Mouse (Mus musculus): ENCODE measurements around the gene Mfsd13b. TPM values are rescaled to one million over a fixed set of nuclear protein-coding genes. Genes with fewer than 3 reads are reported as not detected.
"Not testable (repeated sequence)": the region's sequence is repeated elsewhere in the genome, so short reads cannot be mapped to it uniquely, and the experiment has no call there.

Gene Mfsd13b
- total RNA-seq, 4 experiments from 2014 or later = not detected

- no peak for DNase-seq (ENCODE audit: low spot score in 2 of 2)
Observed at GRCm38 (mm10) chr7:120982968-120983367, 659 bp downstream of the Mfsd13b start.

DNA sequence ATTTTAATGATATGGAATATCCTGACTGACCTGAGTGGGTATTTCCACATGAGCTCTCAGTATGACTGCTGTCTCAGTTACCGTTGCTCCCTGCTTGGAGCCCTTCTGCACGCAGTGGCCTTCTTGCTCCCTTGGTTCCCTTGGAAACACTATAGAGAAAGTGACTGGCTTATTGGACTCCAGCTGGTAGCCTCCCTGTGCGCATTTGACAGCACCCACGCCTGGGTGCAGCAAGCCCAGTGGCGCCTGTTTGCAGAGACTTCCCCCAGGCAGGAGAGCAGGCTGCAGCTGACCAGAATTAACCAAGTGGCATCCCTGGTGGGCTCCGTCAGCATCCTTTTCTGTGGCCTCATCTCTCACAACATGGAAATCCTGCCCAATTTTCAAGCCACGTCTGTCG is 8.9 kb downstream of the Mfsd13b start:
- no peak for DNase-seq (ENCODE audit: low spot score in 2 of 2)

DNA sequence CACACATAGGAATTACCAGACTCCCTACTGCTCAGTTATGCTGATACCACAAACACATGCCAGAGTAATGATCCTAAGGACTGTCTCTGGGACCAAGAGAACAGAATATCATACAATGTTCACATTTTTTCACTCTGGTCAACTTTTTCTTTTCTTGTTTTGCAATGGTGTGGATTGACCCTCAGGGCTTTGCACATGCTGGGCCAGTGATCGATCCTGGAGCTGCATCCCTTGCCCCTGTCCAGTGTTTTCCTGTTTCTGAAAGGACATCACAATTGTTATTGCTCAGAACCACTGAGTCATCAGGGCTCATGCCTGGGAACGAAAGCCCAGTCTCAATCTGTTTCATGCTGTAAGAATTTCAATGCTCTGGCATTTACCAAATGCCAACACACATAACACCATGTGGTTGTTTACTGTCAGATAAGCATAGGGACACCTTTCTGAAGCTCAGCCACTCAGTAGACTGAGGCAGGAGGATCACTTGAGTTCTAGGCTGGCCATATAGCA is 16.8 kb downstream of the Mfsd13b start:
- no peak for DNase-seq (ENCODE audit: low spot score in 2 of 2)

DNA sequence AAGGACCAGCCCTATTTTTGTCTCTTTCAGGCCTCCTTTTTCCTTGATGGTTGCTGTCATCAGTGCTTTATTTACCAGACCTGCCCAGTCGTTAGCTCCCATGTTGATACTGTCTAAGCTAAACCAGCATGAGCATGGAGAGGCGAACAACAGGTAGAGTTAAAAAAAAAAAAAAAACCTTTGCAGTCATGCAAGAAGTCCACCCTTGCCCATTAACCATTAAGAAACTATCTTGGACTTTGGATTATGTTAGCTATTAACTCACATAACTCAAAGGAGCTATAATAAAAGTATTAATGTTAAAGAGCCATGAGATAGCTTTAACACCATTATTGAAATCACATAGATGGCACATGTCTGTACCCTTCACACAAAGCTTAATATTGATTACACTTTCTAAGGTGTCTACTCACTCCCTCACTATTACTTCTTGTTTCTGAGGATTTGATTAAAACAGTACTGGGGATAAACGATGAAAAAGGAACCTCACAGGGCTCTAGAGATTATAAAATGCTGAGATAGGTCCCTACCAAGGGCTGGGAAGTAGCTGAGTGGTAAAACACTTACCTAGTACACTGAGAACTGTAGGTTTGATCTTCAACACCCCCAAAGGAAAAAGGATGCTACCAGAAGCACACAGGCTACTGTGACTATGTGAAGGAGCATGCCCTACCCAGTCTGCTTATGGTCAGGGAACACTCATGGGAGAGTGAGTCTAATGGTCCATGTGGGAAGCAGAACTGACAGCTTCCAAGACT is 17.9 kb downstream of the Mfsd13b start:
- no peak for DNase-seq (ENCODE audit: low spot score in 2 of 2)

GRCm38 (mm10) chr7:121001879-121002278 is 19.6 kb downstream of the Mfsd13b start:
- DNase-seq (ENCODE audit: low spot score in 2 of 2) = no peak

DNA sequence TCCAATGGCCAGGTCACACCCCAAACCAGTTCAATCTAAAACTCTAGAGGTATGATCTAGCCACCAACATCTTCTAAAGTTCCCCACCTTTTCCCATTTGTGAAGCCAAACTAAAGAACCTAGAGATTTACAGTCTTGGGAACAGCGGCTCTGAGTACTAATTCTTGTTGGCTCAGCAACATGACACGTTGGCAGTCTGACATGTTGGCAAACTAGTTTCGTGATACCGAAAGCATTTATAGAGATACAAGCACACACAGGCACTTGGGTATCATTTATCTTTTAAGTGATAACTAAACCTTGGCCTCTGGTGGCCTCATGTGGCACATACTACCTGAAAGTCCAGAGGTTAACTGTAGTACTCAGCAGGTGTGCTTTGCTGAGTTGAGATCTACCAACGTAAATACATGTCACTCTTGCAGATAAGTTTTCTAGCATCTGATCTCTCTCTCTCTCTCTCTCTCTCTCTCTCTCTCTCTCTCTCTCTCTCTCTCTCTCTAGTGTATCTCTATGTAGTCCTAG is 20.2 kb downstream of the Mfsd13b start:
- no peak for DNase-seq (ENCODE audit: low spot score in 2 of 2)

DNA sequence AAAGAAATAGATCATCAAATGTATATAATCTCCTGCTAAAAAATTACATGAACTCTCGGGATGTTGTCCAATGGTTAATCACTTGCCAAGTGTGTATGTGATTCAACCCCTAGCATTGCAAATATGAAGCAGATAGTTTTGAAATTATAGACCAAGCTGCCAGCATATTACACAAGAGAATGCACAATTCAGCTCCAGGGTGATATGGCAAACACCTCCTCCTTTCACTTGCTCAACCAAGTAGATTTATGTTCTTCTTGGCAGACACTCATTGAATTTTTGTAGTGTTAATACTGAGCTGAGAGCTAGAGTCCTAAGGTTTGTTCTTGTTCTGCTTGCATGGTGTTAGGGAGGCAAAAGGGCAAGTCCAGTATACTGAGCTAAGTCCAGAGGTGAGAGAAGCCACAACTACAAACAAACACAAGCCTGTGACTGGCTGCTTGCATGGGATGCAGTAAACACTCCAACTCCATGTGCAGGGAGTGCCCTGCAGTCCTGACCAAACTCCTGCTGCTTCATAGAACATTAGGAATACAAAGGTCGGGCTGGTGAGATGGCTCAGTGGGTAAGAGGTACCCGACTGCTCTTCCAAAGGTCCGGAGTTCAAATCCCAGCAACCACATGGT is 21.6 kb downstream of the Mfsd13b start:
- DNase-seq (ENCODE audit: low spot score in 2 of 2) = no peak

DNA sequence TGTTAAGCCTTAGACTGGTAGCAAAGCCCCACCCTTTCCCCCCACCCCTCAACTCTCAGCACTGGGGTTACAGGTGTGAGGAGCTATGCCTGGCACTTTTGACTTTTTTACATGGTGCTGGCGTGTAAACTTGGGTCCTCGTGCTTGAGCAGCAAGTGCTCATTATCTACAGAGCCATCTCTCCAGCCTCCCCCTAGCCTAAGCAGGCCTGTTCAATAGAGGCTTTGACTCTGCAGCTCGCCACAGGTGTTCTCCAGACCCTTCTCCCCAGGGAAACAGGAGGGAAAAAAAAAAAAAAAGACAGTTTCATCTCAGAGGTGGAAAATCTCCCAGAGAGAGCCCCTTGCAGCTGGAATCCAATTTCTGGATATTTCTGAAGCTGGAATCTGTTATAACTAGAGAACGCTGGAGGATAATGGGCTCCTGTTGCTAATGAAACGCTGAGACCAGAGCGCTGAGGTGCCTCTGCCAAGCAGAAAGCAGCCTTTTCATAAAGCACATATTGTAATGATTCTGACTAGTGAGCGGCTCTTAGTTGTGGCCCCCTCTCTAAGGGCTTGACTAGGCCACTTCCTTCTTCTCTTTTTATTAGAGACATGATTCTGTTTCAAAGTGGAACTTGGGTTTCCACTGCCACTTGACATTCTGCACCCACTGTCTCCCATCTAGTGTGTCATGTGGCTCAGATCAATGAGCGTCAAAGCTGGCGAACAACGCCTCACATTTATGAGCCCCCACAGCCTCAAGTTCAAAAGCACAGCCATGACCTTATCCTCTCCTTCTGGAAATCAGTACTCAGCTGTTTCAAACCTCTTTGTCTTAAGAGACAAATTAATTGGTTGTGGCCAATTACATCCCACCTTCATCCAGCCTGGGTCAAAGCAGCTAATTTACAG is 29.7 kb downstream of the Mfsd13b start:
- DNase-seq (ENCODE audit: low spot score in 2 of 2) = no peak

DNA sequence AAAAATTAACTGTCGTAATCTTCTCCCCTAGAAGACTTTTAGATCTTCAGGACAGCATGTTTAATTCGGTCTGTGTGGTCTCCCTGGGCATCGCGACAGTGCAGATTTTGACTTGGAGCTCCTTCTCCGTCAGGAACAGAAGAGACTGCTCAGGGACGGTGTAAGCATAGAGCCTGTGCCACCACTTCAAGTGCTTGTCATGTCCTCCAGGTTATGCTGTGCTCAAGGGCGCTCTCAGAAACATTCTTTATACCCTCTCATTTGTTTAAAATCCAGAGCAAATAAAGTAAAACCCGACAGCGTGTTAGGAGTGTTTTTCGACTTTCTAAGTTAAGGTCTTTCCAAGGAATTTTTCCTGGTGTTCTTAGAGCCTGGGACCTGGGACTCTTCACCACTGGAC is 32.2 kb downstream of the Mfsd13b start:
- no peak for DNase-seq (ENCODE audit: low spot score in 2 of 2)

DNA sequence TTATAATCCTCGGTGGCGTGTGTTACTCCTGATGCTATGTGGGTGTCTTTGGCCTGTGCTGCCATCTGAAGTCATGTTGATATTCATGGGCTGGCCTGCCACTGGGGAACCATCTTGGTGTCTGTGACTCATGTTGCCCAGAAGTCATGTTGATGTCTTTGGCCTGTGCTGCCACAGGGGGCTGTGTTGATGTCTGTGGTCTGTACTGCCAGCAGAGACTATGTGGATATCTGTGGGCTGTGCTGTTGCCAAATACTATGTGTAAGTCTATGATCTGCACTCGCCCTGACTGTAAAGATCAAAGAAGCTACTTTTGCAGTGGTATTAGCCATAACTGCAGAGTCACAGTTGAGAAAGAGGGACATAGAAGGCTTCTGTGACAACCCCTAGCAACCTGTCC is 36.5 kb downstream of the Mfsd13b start:
- no peak for DNase-seq (ENCODE audit: low spot score in 2 of 2)

DNA sequence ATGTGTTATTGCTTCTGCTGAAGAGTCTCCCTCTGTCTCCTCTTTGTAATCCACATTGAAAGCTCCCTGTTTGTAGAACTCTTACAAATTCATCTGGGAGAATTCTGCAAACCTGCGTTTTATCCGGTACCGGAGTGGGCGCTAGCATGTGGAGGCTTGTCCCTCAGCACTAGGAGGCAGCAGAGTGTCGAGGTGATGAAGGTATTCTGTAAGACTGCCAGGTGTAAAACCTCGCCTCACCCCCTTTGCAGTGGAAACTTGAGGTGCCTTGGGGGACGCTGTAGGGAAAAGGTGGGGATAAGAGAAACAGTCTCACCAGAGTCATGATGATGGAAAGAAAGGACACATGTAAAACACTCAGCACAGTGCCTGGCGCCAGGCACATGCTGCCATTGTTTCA is 38.0 kb downstream of the Mfsd13b start:
- no peak for DNase-seq (ENCODE audit: low spot score in 2 of 2)

GRCm38 (mm10) chr7:121025221-121026008 is 43.1 kb downstream of the Mfsd13b start:
- no peak for DNase-seq (ENCODE audit: low spot score in 2 of 2)

- no peak for DNase-seq (ENCODE audit: low spot score in 2 of 2)
Observed at GRCm38 (mm10) chr7:121026300-121026699, 44.0 kb downstream of the Mfsd13b start.

GRCm38 (mm10) chr7:121029947-121030346 is 47.6 kb downstream of the Mfsd13b start:
- DNase-seq (ENCODE audit: low spot score in 2 of 2) = not testable (repeated sequence)

- peak; percentile 81 to 87 for DNase-seq (ENCODE audit: low spot score in 2 of 2)
Observed at GRCm38 (mm10) chr7:121033856-121034652, 51.7 kb downstream of the Mfsd13b start, which contains the start of gene Mettl9. TSS of gene Mettl9 (plus strand) at chr7:121034445.

DNA sequence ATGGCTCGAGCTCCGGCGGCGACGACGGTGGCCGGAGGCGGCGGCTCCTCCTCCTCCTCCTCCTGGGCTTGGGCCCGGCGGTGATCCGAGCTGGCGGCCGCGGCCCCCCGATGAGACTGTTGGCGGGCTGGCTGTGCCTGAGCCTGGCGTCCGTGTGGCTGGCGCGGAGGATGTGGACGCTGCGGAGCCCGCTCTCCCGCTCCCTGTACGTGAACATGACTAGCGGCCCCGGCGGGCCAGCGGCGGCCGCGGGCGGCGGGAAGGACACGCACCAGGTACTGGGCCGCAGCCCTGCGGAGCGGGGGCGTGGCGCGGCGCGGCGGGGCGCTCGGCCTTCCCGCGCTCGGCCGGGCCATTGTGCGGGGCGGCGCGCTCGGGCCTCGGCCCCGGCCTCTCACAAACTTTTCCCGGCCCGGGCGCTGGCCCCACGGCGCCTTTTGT is 52.4 kb downstream of the Mfsd13b start:
- DNase-seq (ENCODE audit: low spot score in 2 of 2) = no peak

DNA sequence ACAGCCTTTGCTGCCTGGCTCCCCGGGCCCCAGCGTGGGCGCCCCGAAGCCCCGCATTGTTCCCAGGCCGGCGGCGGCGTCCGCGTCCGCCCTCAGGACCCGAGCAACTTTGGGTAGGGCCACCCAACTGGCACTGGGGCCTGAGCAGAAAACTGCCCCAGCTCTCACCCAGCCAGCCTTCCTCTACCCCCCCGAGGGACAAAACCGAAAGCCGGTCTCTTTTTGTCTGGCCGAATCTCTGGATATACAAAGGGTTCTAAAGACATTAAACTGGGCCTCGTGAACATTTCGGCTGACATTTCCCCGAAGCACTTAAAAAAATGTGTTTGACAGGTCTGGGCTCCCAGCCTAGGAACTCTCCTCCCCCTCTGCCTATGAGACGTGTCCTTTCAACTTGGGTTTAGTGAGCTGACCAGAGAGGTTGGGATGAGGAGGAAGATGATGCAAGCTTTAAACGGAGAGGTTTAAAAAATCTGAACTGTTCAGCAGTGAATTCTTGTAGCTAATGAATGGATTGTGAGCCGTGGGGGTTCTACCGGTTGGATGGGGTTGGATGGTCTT is 52.9 kb downstream of the Mfsd13b start:
- peak in 1 of 2 experiments; percentile 5 for DNase-seq (ENCODE audit: low spot score in 2 of 2)

GRCm38 (mm10) chr7:121040595-121040994 is 58.3 kb downstream of the Mfsd13b start:
- DNase-seq (ENCODE audit: low spot score in 2 of 2) = no peak

DNA sequence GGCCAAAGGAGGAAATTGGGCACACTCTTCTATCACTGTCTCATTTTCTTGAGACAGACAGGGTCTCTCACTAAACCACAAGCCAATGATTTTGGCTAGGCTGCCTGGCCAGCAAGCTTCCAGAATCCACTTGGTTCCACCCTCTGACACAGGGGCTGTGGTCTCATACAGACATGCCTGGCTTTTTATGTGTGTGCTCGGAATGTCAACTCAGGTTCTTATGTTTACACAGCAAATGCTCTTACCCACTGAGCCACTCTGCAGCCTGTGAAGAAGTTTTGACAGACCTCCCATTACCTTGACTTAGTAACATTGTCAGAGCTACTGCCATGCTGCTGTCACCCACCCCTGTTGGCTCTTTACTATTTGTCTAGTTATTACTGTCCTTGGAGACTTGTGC is 59.7 kb downstream of the Mfsd13b start:
- DNase-seq (ENCODE audit: low spot score in 2 of 2) = no peak
